Mouse (Mus musculus) T-helper 1 cell (primary cell): ENCODE measurements around the gene Oma1.

Experiments used
- in situ Hi-C: fragments of 300-600 bp; cut with MboI, MseI; formaldehyde crosslinking; loops from one replicate; pipeline ENCODE4 v1.15.1; 2025; ENCODE audit warnings: high pct_unique_total_duplicates

Oma1 gene

DNA sequence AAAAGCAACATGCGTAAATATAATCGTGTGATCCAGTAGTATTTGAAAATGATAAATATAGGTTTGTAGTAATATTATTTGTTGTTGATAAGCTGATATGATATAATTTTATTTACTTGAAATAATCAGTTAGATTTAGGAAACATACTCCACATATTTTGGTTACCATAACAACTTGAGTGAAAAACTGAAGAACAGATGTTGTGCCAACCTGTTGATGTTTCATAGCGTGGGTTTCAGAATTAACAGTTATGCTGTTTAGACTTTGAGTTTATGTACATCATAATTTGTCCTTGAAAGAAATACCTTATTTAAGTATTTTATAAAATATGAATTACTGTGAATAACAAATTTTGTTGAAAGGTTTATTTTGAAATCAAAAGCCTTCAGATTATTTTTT is 43.8 kb downstream of the Oma1 start:
- in situ Hi-C loops: no loop called here

DNA sequence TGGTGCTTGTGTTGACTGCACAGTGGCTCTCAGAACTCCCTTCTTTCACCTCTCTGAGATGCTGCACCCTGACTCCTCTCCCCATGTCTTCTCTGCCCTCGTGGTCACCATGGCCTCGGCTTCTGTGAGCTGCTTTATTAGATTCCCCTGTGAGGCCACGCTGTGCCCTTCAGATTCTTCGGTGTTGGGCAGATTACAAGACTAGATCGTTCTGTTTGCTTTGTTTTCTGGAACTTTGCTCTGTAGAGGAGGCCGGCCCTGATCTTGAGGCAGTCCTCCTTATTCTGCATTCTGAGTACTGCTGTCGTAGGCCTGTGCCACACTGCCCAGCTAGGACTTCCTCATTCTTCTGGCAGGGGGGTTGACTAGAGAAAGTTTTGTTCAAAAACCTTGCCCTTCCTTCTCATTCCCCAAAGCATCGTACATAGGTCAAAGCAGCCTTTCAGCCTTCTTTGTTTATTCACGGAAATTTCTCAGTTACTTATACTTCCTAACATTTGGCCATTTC is 45.4 kb downstream of the Oma1 start:
- in situ Hi-C loops: no loop called here

DNA sequence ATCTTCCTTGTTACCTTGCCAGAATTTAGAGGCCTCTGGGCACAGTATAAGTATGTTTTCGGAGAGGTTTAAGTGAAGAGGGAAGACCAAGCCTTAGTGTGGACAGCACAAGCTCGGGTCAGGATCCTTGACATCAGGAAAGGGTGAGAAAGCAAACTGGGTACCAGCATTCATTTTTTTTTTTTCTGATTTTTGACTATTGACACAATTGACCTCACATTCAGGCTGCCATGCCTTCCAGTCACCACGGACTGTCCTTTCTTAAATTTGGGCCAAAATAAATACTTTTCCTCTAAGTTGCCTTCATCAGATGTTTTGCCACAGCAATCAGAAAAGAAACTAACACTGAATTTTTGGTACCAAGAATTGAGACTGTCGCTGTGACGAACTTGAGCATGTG is 68.6 kb downstream of the Oma1 start:
- in situ Hi-C loops: no loop called here

DNA sequence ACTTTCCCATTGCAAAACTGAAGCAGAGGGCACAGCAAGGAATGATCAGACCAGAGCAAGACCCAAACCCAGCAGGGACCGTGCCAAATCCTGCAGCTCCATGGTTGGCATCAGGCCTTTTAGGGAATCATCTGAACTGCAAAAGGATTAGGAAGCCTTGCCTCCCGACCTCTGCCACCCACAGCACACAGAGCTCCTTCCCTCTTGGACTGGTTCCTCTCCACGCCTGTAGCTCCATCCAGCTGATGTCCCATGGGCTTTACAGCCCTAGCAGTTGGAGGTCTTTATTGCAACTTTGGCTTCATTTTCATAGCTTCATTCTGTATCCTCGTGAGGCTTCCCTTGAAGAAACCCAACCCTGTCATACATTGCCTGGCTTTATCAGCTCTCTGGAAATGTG is 71.4 kb downstream of the Oma1 start:
- in situ Hi-C loops: no loop called here

DNA sequence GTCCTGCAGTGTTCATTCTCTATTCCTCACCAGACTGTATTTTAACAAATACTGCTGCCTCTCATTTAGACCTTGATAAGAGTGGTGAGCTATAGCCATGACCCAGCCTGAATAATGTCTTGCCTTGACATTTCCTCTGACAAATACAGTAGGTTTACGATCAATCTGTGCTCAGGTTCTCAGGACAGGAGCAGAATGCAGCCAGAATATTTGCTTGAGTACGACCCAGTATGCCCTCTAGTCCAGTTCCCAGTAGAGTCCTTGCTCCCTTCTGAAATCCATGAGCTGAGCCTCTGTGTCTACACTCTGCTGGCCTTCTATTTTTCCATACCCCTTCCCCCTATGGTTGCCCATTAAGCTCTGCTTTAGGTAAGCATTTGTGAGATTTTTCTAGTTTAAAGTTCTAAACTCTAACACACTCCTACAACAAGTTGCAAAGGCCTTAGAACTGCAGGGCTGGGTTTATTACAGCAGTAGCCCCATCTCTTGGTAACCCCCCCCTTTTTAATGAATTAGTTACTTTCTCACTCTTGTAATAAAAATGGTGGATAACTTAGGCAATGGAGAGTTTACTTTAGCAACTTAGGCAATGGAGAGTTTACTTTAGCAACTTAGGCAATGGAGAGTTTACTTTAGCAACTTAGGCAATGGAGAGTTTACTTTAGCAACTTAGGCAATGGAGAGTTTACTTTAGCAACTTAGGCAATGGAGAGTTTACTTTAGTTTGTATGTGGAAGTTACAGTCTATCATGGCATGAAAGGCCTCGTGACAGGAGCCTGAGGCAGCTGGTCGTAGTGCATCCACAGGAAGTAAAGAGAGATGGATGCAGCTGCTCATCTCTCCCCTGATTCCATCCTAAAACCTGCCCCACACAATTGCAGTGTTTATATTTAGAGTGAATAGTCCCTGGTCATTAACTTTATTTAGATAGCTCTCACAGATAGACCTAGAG is 72.5 kb downstream of the Oma1 start:
- in situ Hi-C loops: no loop called here

DNA sequence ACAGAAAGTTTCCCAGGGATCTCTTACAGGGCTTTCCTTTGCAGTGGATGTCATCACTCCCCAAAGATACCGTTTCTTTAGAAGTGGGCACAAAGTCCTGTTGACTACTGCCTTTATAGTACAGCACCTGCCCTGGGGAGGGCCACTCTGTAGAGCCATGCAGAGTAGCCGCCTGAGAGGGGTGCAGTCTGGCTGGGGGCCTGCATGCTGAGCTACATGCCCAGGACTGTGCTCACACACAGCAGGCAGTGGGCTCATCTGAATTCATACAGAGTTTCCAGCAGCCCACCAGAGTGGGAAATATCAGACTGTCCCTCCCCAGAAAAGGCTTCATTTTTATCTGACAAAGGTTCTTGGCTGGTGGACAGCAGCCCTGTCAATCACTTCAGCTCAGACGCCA is 73.7 kb downstream of the Oma1 start:
- in situ Hi-C loops: no loop called here

DNA sequence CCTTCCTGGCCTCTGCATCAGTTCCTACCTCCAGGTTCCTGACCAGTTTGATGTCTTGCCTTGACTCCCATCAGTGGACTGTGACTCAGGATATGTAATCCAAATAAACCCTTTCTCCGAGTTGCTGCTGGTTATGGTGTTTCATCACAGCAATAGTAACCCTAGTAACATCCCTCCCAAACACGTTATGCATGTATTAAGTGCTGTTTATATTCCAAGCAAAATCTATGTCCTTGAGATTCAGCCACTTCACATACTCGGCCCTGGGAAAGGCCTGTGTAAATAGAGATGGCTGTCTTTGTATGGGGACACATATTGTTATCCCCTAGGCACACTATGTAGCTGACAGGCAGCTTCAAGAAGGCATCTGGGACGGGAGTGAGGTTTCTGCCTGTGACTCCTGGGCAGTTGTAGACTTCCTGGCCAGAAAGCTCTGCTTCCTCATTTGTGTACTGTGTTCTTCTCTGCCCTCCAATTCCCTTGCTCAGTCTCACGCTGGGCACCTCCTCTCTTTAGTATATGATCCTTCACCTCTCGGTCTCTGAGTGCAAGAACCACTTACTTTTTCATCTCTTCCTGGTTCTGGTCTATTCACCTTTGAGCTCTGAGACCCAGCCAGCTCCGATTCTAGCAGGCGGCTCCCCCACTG is 75.0 kb downstream of the Oma1 start:
- in situ Hi-C loops: no loop called here

DNA sequence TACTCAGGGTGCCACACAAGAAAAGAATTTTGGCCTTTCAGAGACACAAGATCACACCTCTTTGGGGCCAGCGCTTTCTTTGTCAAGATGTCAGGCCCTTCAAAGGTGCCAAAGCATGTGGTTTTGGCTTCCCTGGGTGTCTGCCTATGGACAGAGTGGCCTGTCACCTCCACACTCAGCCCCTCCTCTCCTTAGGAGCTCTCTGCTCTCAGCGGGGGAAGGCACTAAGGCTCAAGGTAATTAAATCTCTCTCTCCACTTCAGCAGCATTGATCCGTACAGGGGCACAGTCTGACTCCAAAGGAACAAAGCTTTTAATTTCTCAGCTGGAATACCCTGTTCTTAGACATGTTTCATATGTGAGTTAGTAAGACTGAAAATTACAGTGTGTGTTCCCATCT is 76.0 kb downstream of the Oma1 start:
- in situ Hi-C loops: no loop called here

DNA sequence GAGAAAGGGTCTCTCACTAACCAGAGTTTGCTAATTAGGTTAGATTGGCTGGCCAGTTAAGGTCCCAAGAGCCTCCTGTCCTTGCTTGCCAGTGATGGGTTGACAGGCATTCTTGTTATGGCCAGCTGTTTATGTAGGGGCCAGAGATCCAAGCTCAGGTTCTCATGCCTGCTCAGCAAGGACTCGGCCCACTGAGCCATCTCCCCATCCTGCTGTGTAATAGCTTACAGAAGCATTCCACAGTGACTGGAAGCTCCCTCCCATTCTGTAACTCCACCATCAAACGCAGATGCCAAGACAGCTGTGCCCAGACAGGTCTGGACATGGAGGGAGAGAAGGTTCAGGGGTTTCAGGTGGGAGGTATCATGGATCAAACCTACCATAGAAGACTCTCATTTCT is 76.9 kb downstream of the Oma1 start:
- in situ Hi-C loops: no loop called here

DNA sequence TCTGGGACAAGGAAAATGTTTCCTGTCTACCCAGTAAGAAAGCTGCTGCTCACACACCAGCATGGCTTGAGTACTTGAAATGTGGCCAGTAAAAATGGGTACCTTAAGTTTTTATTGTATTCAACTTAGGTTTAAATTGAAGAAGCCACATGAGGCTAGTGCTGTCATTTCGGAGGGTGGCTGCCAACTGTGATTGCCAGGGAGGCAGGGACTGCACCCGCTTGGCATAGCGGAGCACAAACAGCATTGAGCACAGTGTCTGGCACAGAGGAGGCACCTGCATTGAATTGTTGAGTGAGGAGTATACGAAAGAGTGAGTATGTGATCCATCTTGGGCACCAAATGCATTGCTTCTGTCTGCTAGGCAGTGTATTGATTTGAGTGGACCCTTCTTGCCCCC is 81.5 kb downstream of the Oma1 start:
- in situ Hi-C loops: no loop called here

DNA sequence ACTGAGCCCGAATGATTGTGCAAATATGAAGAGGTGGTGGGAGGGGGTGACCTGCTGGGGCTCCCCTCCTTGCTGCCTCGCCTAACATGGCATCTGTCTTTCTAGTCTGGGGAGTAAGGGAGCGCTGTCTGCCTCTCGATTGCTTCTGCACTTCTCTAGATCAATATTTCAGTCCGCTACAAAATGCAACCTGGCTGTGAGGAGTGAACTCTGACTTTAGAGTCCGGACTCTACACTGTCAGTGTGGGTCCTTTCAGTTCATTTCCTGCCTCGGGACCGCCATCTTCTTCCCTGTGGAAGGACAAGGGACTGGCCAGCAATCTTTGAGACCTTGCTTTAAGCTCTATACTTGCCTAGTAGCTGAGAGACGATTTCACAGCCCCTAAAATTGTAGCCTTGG is 82.3 kb downstream of the Oma1 start:
- in situ Hi-C loops: no loop called here

DNA sequence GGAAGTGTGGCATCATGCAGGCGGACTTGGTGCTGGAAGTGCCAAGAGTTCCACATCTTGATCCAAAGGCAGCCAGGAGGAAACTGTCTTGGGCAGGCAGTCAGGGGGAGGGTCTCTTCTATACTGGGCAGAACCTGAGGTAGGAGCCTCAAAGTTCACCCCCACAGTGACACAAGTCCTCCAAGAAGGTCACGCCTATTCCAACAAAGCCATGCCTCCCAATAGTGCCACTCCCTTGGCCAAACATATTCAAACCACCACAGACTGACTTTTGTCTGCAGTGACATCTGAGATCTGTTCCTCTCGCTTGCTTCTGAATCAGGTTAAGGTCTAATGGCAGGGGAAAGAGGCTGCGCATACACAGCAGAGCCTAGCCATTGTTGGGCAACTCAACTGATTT is 83.3 kb downstream of the Oma1 start:
- in situ Hi-C loops: no loop called here

DNA sequence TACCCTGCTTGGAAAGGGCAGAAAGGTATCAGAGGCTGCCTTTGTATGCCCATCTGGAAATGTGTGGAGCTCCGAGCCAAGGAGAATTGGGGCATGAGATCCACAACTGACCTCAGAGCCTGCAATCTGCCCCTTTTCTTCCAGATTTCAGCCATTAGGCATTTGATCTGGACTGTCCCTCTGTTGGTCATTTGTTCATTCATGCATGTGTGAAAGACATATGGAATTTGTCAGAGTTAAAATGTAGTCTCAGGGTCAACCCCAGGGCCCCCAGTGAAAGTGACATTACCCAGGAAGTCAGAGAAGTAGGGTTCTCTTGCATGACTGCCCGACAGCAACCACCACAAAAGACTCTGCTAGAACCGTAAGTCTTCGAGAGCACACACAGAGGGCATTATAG is 89.0 kb downstream of the Oma1 start:
- in situ Hi-C loops: no loop called here

DNA sequence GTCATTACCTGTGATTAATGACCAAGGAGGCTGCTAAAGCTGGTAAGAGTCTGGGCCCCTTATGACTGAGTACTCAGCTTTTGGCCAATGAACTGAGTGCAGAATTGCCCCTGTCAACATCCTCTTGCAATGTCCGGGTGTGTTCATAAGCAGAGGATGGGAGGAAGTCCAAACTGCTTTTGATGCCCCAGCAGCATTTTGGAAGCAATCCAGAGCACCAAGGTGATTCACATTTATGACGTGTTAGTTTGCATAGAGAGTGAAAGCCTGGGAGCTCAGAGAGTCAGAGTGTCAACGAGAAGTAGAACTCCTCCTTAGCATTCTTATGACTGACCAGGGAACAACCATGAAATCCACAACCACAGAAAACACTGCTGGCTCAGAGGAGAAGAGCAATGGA is 91.7 kb downstream of the Oma1 start:
- in situ Hi-C loops: no loop called here

DNA sequence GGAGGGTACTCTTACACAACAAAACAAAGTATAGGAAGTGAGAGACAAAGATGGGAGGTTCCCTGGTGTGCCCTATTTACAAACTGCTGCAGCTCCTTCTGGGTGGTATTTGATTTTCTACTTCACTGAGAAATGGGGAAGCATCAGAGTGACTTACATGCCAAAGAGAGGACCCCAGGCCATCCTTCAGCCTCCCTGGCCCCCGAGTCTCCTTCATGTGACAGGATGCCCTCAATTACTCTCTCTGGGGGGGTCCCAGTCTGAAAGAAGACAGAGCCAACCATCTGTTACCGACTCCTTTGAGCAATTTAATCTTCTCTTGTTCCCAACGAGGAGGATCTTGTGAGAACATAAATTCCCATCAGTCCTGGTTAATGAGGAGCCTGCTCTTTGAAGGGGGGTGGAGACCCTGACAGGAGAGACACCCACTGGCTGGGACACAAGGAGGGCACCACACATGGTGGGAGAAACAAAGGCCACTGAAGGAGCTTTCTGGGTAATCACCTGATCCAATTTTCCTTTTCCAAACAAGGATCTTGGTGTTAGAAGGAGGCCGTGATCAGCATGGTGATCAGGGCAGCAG is 96.7 kb downstream of the Oma1 start:
- in situ Hi-C loops: no loop called here
